Mouse (Mus musculus): Measurements from ENCODE around the gene Ssxb10. TPM values are rescaled to one million over a fixed set of nuclear protein-coding genes. Genes with fewer than 3 reads are reported as not detected.
"Not testable (repeated sequence)": the region's sequence is repeated elsewhere in the genome, so short reads cannot be mapped to it uniquely, and the experiment has no call there.

Gene Ssxb10
- polyA plus RNA-seq (2012; rRNA removed) (not detected in 2 replicates), polyA plus RNA-seq (2014; fragmentation: Nextera tagmentation; extraction: Ambion mirVana) (not detected in 2 replicates)

GRCm38 (mm10) chrX:8327124-8327523 lies at the start of gene Ssxb10:
Gene Ssxb10 (plus strand): TSS chrX:8327424.
- DNase-seq (ENCODE audit: low spot score) (no peak), ATAC-seq (ENCODE audit: low FRiP score, low read depth) (no peak)
- no peaks in the 10 kb centered on the region for H3K36me3 ChIP-seq (ENCODE audit: control insufficient read depth, insufficient read depth, low read length)
- no peak within 1 kb of the TSS for H3K9ac ChIP-seq (ENCODE audit: low read depth, low read length, severe bottlenecking)
- no peaks in the 10 kb centered on the region for H3K27me3 ChIP-seq (ENCODE audit: control insufficient read depth, insufficient read depth, low read length)
- 60% methylated on average over 2 of the region's 2 CpGs for WGBS
- TF ChIP-seq POLR2A (IDR thresholded peaks at IDR 0.05; ENCODE audit: borderline replicate concordance, extremely low read depth, insufficient read depth, insufficient read length): no peak
- H3K4me3 ChIP-seq (replicated peaks; ENCODE audit: low read length): no peak within 1 kb of the TSS
- H3K4me1 ChIP-seq (ENCODE audit: control insufficient read depth, insufficient read depth, low read length): no peaks in the 10 kb centered on the region
- no peaks in the 10 kb centered on the region for H3K9me3 ChIP-seq (ENCODE audit: control insufficient read depth, low read length)
- no peak within 1 kb of the TSS for H3K27ac ChIP-seq (replicated peaks; ENCODE audit: low read depth, low read length)
- H3K4me2 ChIP-seq (replicated peaks; ENCODE audit: low read depth, low read length, severe bottlenecking): no peak within 1 kb of the TSS

GRCm38 (mm10) chrX:8288621-8289020 lies 38.6 kb upstream of the Ssxb10 start:
- no peaks in the 10 kb centered on the region for H3K9me3 ChIP-seq (ENCODE audit: control insufficient read depth, low read length)
- H3K4me2 ChIP-seq (replicated peaks; ENCODE audit: low read depth, low read length, severe bottlenecking): no peak overlapping the region
- H3K36me3 ChIP-seq (ENCODE audit: control insufficient read depth, insufficient read depth, low read length): no peaks in the 10 kb centered on the region
- ATAC-seq (ENCODE audit: low FRiP score, low read depth) (no peak), DNase-seq (ENCODE audit: low spot score) (no peak)
- no peak overlapping the region for H3K9ac ChIP-seq (ENCODE audit: low read depth, low read length, severe bottlenecking)
- TF ChIP-seq POLR2A (IDR thresholded peaks at IDR 0.05; ENCODE audit: borderline replicate concordance, extremely low read depth, insufficient read depth, insufficient read length): no peak
- H3K27ac ChIP-seq (replicated peaks; ENCODE audit: low read depth, low read length): no peak overlapping the region
- no peak overlapping the region for H3K4me3 ChIP-seq (replicated peaks; ENCODE audit: low read length)
- H3K27me3 ChIP-seq (ENCODE audit: control insufficient read depth, insufficient read depth, low read length): no peaks in the 10 kb centered on the region
- WGBS: 75% methylated on average over 5 of the region's 5 CpGs
- H3K4me1 ChIP-seq (ENCODE audit: control insufficient read depth, insufficient read depth, low read length): no peaks in the 10 kb centered on the region

- no peak overlapping the region for H3K9ac ChIP-seq (ENCODE audit: low read depth, low read length, severe bottlenecking)
- DNase-seq (ENCODE audit: low spot score) (no peak), ATAC-seq (ENCODE audit: low FRiP score, low read depth) (no peak)
- no peaks in the 10 kb centered on the region for H3K9me3 ChIP-seq (ENCODE audit: control insufficient read depth, low read length)
- no peak for TF ChIP-seq POLR2A (IDR thresholded peaks at IDR 0.05; ENCODE audit: borderline replicate concordance, extremely low read depth, insufficient read depth, insufficient read length)
- H3K27ac ChIP-seq (replicated peaks; ENCODE audit: low read depth, low read length): no peak overlapping the region
- H3K36me3 ChIP-seq (ENCODE audit: control insufficient read depth, insufficient read depth, low read length): no peaks in the 10 kb centered on the region
- H3K27me3 ChIP-seq (ENCODE audit: control insufficient read depth, insufficient read depth, low read length): no peaks in the 10 kb centered on the region
- WGBS: 45% methylated on average over 1 of the region's 1 CpGs
- no peak overlapping the region for H3K4me3 ChIP-seq (replicated peaks; ENCODE audit: low read length)
- H3K4me1 ChIP-seq (ENCODE audit: control insufficient read depth, insufficient read depth, low read length): no peaks in the 10 kb centered on the region
- no peak overlapping the region for H3K4me2 ChIP-seq (replicated peaks; ENCODE audit: low read depth, low read length, severe bottlenecking)
Measured at GRCm38 (mm10) chrX:8309302-8309701, 17.9 kb upstream of the Ssxb10 start.

GRCm38 (mm10) chrX:8314905-8315304 lies 12.3 kb upstream of the Ssxb10 start:
- not testable (repeated sequence) for H3K27me3 ChIP-seq (ENCODE audit: control insufficient read depth, insufficient read depth, low read length); H3K9me3 ChIP-seq (ENCODE audit: control insufficient read depth, low read length); DNase-seq (ENCODE audit: low spot score); H3K4me3 ChIP-seq (replicated peaks; ENCODE audit: low read length); ATAC-seq (ENCODE audit: low FRiP score, low read depth); H3K4me1 ChIP-seq (ENCODE audit: control insufficient read depth, insufficient read depth, low read length); H3K27ac ChIP-seq (replicated peaks; ENCODE audit: low read depth, low read length); H3K9ac ChIP-seq (ENCODE audit: low read depth, low read length, severe bottlenecking); H3K36me3 ChIP-seq (ENCODE audit: control insufficient read depth, insufficient read depth, low read length); H3K4me2 ChIP-seq (replicated peaks; ENCODE audit: low read depth, low read length, severe bottlenecking)
- WGBS: 13% methylated on average over 7 of the region's 7 CpGs

- H3K27ac ChIP-seq (replicated peaks; ENCODE audit: low read depth, low read length); H3K9me3 ChIP-seq (ENCODE audit: control insufficient read depth, low read length); H3K27me3 ChIP-seq (ENCODE audit: control insufficient read depth, insufficient read depth, low read length); H3K4me1 ChIP-seq (ENCODE audit: control insufficient read depth, insufficient read depth, low read length); H3K4me3 ChIP-seq (replicated peaks; ENCODE audit: low read length); H3K9ac ChIP-seq (ENCODE audit: low read depth, low read length, severe bottlenecking); ATAC-seq (ENCODE audit: low FRiP score, low read depth); H3K36me3 ChIP-seq (ENCODE audit: control insufficient read depth, insufficient read depth, low read length); H3K4me2 ChIP-seq (replicated peaks; ENCODE audit: low read depth, low read length, severe bottlenecking); DNase-seq (ENCODE audit: low spot score): not testable (repeated sequence)
- WGBS: 19% methylated on average over 1 of the region's 1 CpGs
Measured at GRCm38 (mm10) chrX:8366678-8367077, 39.5 kb downstream of the Ssxb10 start, which contains the start of gene Ssxb9. Gene Ssxb9 (plus strand): TSS chrX:8366978.

Other genes starting within 250 kb of the Ssxb10 start
- 2.6 and 3.5 TPM in 2 replicates for gene Was, start 236.9 kb upstream of the Ssxb10 start, polyA plus RNA-seq (2012; rRNA removed)
- 0.92 and 0.97 TPM in 2 replicates for gene Was, start 236.9 kb upstream of the Ssxb10 start, polyA plus RNA-seq (2014; fragmentation: Nextera tagmentation; extraction: Ambion mirVana)
- 90.6 and 127 TPM in 2 replicates for gene Wdr13, start 194.5 kb upstream of the Ssxb10 start, polyA plus RNA-seq (2012; rRNA removed)
- gene Wdr13, start 194.5 kb upstream of the Ssxb10 start, polyA plus RNA-seq (2014; fragmentation: Nextera tagmentation; extraction: Ambion mirVana): 18.7 and 19.7 TPM in 2 replicates
- gene Rbm3, start 181.5 kb upstream of the Ssxb10 start, polyA plus RNA-seq (2012; rRNA removed): 355 and 465 TPM in 2 replicates
- 496 and 541 TPM in 2 replicates for gene Rbm3, start 181.5 kb upstream of the Ssxb10 start, polyA plus RNA-seq (2014; fragmentation: Nextera tagmentation; extraction: Ambion mirVana)
- gene Tbc1d25, start 151.2 kb upstream of the Ssxb10 start, polyA plus RNA-seq (2012; rRNA removed): 19.4 and 25.3 TPM in 2 replicates
- gene Tbc1d25, start 151.2 kb upstream of the Ssxb10 start, polyA plus RNA-seq (2014; fragmentation: Nextera tagmentation; extraction: Ambion mirVana): 12.2 and 16.2 TPM in 2 replicates
- gene Ebp, start 133.9 kb upstream of the Ssxb10 start, polyA plus RNA-seq (2012; rRNA removed): 27.7 and 28.3 TPM in 2 replicates
- gene Ebp, start 133.9 kb upstream of the Ssxb10 start, polyA plus RNA-seq (2014; fragmentation: Nextera tagmentation; extraction: Ambion mirVana): 32.8 and 33.4 TPM in 2 replicates
- gene Porcn, start 120.9 kb upstream of the Ssxb10 start, polyA plus RNA-seq (2012; rRNA removed): 27.0 and 40.4 TPM in 2 replicates
- 11.6 and 12.7 TPM in 2 replicates for gene Porcn, start 120.9 kb upstream of the Ssxb10 start, polyA plus RNA-seq (2014; fragmentation: Nextera tagmentation; extraction: Ambion mirVana)
- 40.3 and 50.3 TPM in 2 replicates for gene Ftsj1, start 75.0 kb upstream of the Ssxb10 start, polyA plus RNA-seq (2012; rRNA removed)
- 44.7 and 46.7 TPM in 2 replicates for gene Ftsj1, start 75.0 kb upstream of the Ssxb10 start, polyA plus RNA-seq (2014; fragmentation: Nextera tagmentation; extraction: Ambion mirVana)
- 0.80 and 1.3 TPM in 2 replicates for gene Slc38a5, start 56.3 kb upstream of the Ssxb10 start, polyA plus RNA-seq (2012; rRNA removed)
- gene Slc38a5, start 56.3 kb upstream of the Ssxb10 start, polyA plus RNA-seq (2014; fragmentation: Nextera tagmentation; extraction: Ambion mirVana): 0.51 and 0.67 TPM in 2 replicates
- gene Ssxb9, start 39.6 kb downstream of the Ssxb10 start, polyA plus RNA-seq (2012; rRNA removed): not detected in 2 replicates
- not detected in 2 replicates for gene Ssxb9, start 39.6 kb downstream of the Ssxb10 start, polyA plus RNA-seq (2014; fragmentation: Nextera tagmentation; extraction: Ambion mirVana)
- gene Ssxb1, start 85.9 kb downstream of the Ssxb10 start, polyA plus RNA-seq (2012; rRNA removed): not detected in 2 replicates
- not detected in 2 replicates for gene Ssxb1, start 85.9 kb downstream of the Ssxb10 start, polyA plus RNA-seq (2014; fragmentation: Nextera tagmentation; extraction: Ambion mirVana)
- not detected in 2 replicates for gene Ssxb2, start 134.3 kb downstream of the Ssxb10 start, polyA plus RNA-seq (2012; rRNA removed)
- gene Ssxb2, start 134.3 kb downstream of the Ssxb10 start, polyA plus RNA-seq (2014; fragmentation: Nextera tagmentation; extraction: Ambion mirVana): not detected in 2 replicates
- gene Gm14459, start 197.5 kb downstream of the Ssxb10 start, polyA plus RNA-seq (2012; rRNA removed): not detected in 2 replicates
- gene Gm14459, start 197.5 kb downstream of the Ssxb10 start, polyA plus RNA-seq (2014; fragmentation: Nextera tagmentation; extraction: Ambion mirVana): not detected in 2 replicates
- not detected in 2 replicates for gene Ssxb6, start 220.8 kb downstream of the Ssxb10 start, polyA plus RNA-seq (2012; rRNA removed)
- not detected in 2 replicates for gene Ssxb6, start 220.8 kb downstream of the Ssxb10 start, polyA plus RNA-seq (2014; fragmentation: Nextera tagmentation; extraction: Ambion mirVana)